Mouse (Mus musculus) liver, adult 2 months (tissue): ENCODE measurements around the gene Ubp1.

ENCODE experiments used
- CTCF ChIP-seq: fragments of 200-500 bp; IDR thresholded peaks from 2 replicates; pipeline ENCODE4 v1.5.1; 2011; ENCODE audit warnings: low read depth, low read length, control low read depth
- POLR2A ChIP-seq: fragments of 200-500 bp; IDR thresholded peaks from 2 replicates; pipeline ENCODE4 v1.6.1; 2011; ENCODE audit warnings: low read length, control low read depth; ENCODE audit not compliant: insufficient read depth; ENCODE audit errors: extremely low read depth

DNA sequence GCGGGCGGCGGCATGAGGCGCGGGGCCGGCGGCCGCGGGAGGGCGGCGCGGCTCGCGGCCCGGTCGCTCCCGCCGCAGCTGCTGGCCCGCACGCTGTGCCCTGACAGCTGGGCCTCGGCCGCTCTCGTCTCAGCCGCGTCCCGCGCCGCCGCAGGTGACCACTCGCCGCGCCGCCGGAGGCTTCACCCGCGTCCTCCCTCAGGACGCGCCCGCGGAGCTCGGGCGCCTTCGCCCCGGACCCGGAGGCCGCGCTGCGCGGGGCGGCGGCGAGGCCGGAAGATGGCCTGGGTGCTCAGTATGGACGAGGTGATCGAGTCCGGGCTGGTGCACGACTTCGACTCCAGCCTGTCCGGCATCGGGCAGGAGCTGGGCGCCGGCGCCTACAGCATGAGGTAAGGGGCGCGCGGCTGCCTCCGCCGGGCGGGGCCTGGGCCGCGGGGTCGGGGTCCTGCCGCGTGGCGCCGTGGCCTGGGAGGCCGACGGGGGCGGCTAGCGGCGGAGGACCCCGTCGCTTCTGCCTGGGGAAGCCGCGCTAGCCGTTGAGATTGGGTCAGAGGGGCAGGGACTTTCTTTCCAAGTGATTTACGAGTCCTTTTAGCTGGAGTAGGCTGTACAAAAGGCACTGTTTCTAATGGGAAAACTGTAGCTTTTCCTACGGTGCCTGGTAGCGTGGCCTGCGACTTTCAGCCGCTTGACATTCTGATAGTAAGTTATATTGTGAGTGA lies 803 bp downstream of the Ubp1 start:
- TF ChIP-seq CTCF: no peak
- TF ChIP-seq POLR2A: no peak
